Mouse (Mus musculus): ENCODE measurements around the gene Dip2b. TPM values are rescaled to one million over a fixed set of nuclear protein-coding genes. Genes with fewer than 3 reads are reported as not detected.

Gene Dip2b
- polyA plus RNA-seq, 1 experiment from 2014 or later = 14.3 TPM

GRCm38 (mm10) chr15:100112309-100112966, 74.0 kb downstream of the Dip2b start:
- H3K36me3 ChIP-seq = peaks cover 9% of the 10 kb centered on the region
- WGBS = 72% methylated on average over 9 of the region's 9 CpGs
- H3K27me3 ChIP-seq = no peaks in the 10 kb centered on the region
- no peak overlapping the region for H3K4me2 ChIP-seq
- no peak overlapping the region for H3K4me3 ChIP-seq (replicated peaks)
- no peaks in the 10 kb centered on the region for H3K9me3 ChIP-seq
- peaks cover 26% of the 10 kb centered on the region for H3K4me1 ChIP-seq (replicated peaks)
- no peak for ATAC-seq (ENCODE audit: insufficient number of reproducible peaks, insufficient read depth, low FRiP score, low TSS enrichment, low read depth)
- H3K27ac ChIP-seq = no peak overlapping the region
- H3K9ac ChIP-seq (replicated peaks) = no peak overlapping the region

GRCm38 (mm10) chr15:100113343-100114275, 75.1 kb downstream of the Dip2b start:
- peaks cover 21% of the 10 kb centered on the region for H3K36me3 ChIP-seq
- no peaks in the 10 kb centered on the region for H3K9me3 ChIP-seq
- no peak for ATAC-seq (ENCODE audit: insufficient number of reproducible peaks, insufficient read depth, low FRiP score, low TSS enrichment, low read depth)
- H3K27ac ChIP-seq = no peak overlapping the region
- H3K9ac ChIP-seq (replicated peaks) = no peak overlapping the region
- H3K27me3 ChIP-seq = no peaks in the 10 kb centered on the region
- no peak overlapping the region for H3K4me3 ChIP-seq (replicated peaks)
- H3K4me1 ChIP-seq (replicated peaks) = peaks cover 18% of the 10 kb centered on the region
- no peak overlapping the region for H3K4me2 ChIP-seq
- 74% methylated on average over 10 of the region's 10 CpGs for WGBS

GRCm38 (mm10) chr15:100115416-100115815, 77.0 kb downstream of the Dip2b start:
- H3K9me3 ChIP-seq = no peaks in the 10 kb centered on the region
- no peak for ATAC-seq (ENCODE audit: insufficient number of reproducible peaks, insufficient read depth, low FRiP score, low TSS enrichment, low read depth)
- no peak overlapping the region for H3K9ac ChIP-seq (replicated peaks)
- no peak overlapping the region for H3K4me3 ChIP-seq (replicated peaks)
- no peaks in the 10 kb centered on the region for H3K27me3 ChIP-seq
- 91% methylated on average over 3 of the region's 3 CpGs for WGBS
- peaks cover 24% of the 10 kb centered on the region for H3K36me3 ChIP-seq
- no peak overlapping the region for H3K27ac ChIP-seq
- H3K4me2 ChIP-seq = no peak overlapping the region
- peaks cover 18% of the 10 kb centered on the region for H3K4me1 ChIP-seq (replicated peaks)

- Histone ChIP-seq H3K36me3 (peaks cover 24% of the 10 kb centered on the region), H3K27ac (no peak overlapping the region), H3K27me3 (no peaks in the 10 kb centered on the region), H3K4me3 (replicated peaks) (no peak overlapping the region), H3K4me2 (no peak overlapping the region), H3K4me1 (replicated peaks) (peaks cover 18% of the 10 kb centered on the region), H3K9me3 (no peaks in the 10 kb centered on the region), H3K9ac (replicated peaks) (no peak overlapping the region)
- WGBS = 91% methylated on average over 13 of the region's 13 CpGs
- no peak for ATAC-seq (ENCODE audit: insufficient number of reproducible peaks, insufficient read depth, low FRiP score, low TSS enrichment, low read depth)
Observed at GRCm38 (mm10) chr15:100116325-100116724, 77.9 kb downstream of the Dip2b start.

- Histone ChIP-seq H3K27me3 (no peaks in the 10 kb centered on the region), H3K4me1 (replicated peaks) (no peaks in the 10 kb centered on the region), H3K4me3 (replicated peaks) (no peak overlapping the region), H3K9ac (replicated peaks) (no peak overlapping the region), H3K27ac (no peak overlapping the region), H3K4me2 (no peak overlapping the region), H3K9me3 (no peaks in the 10 kb centered on the region), H3K36me3 (peaks cover 24% of the 10 kb centered on the region)
- 81% methylated on average over 6 of the region's 6 CpGs for WGBS
- ATAC-seq (ENCODE audit: insufficient number of reproducible peaks, insufficient read depth, low FRiP score, low TSS enrichment, low read depth) = no peak
Observed at GRCm38 (mm10) chr15:100119225-100119788, 80.8 kb downstream of the Dip2b start.

- WGBS = 87% methylated on average over 6 of the region's 6 CpGs
Observed at GRCm38 (mm10) chr15:100121437-100121836, 83.0 kb downstream of the Dip2b start.

GRCm38 (mm10) chr15:100123867-100124266, 85.4 kb downstream of the Dip2b start:
- Histone ChIP-seq H3K4me1 (replicated peaks) (no peaks in the 10 kb centered on the region), H3K36me3 (0 out of 2 replicates have a peak, but pooled peaks cover under 1% of the 10 kb centered on the region), H3K9me3 (no peaks in the 10 kb centered on the region), H3K4me2 (no peak overlapping the region), H3K27ac (no peak overlapping the region), H3K27me3 (no peaks in the 10 kb centered on the region), H3K9ac (replicated peaks) (no peak overlapping the region), H3K4me3 (replicated peaks) (no peak overlapping the region)
- 61% methylated on average over 5 of the region's 5 CpGs for WGBS
- no peak for ATAC-seq (ENCODE audit: insufficient number of reproducible peaks, insufficient read depth, low FRiP score, low TSS enrichment, low read depth)

More at GRCm38 (mm10) chr15:100121437-100121836, 83.0 kb downstream of the Dip2b start:
- no peak overlapping the region for H3K9ac ChIP-seq (replicated peaks)
- H3K4me1 ChIP-seq (replicated peaks) = no peaks in the 10 kb centered on the region
- no peak overlapping the region for H3K4me3 ChIP-seq (replicated peaks)
- H3K9me3 ChIP-seq = no peaks in the 10 kb centered on the region
- H3K4me2 ChIP-seq = no peak overlapping the region
- peaks cover 20% of the 10 kb centered on the region for H3K36me3 ChIP-seq
- no peak overlapping the region for H3K27ac ChIP-seq
- no peak for ATAC-seq (ENCODE audit: insufficient number of reproducible peaks, insufficient read depth, low FRiP score, low TSS enrichment, low read depth)
- H3K27me3 ChIP-seq = no peaks in the 10 kb centered on the region

- WGBS = 84% methylated on average over 6 of the region's 6 CpGs
- H3K4me1 ChIP-seq (replicated peaks) = peaks cover 5% of the 10 kb centered on the region; the same call in 1 of the 2 replicates
- no peak for ATAC-seq (ENCODE audit: insufficient number of reproducible peaks, insufficient read depth, low FRiP score, low TSS enrichment, low read depth)
- H3K27ac ChIP-seq = no peak overlapping the region
- no peak overlapping the region for H3K9ac ChIP-seq (replicated peaks)
- H3K36me3 ChIP-seq = 0 out of 2 replicates have a peak, but pooled peaks cover 3% of the 10 kb centered on the region
- no peak overlapping the region for H3K4me2 ChIP-seq
- no peak overlapping the region for H3K4me3 ChIP-seq (replicated peaks)
- no peaks in the 10 kb centered on the region for H3K9me3 ChIP-seq
- no peaks in the 10 kb centered on the region for H3K27me3 ChIP-seq
Observed at GRCm38 (mm10) chr15:100125245-100125644, 86.8 kb downstream of the Dip2b start.

- Histone ChIP-seq H3K4me1 (replicated peaks) (peaks cover 5% of the 10 kb centered on the region; the same call in 1 of the 2 replicates), H3K27ac (no peak overlapping the region), H3K4me3 (replicated peaks) (no peak overlapping the region), H3K27me3 (no peaks in the 10 kb centered on the region), H3K4me2 (no peak overlapping the region), H3K36me3 (0 out of 2 replicates have a peak, but pooled peaks cover 4% of the 10 kb centered on the region), H3K9me3 (no peaks in the 10 kb centered on the region), H3K9ac (replicated peaks) (no peak overlapping the region)
- WGBS = 26% methylated on average over 11 of the region's 11 CpGs
- ATAC-seq (ENCODE audit: insufficient number of reproducible peaks, insufficient read depth, low FRiP score, low TSS enrichment, low read depth) = no peak
Observed at GRCm38 (mm10) chr15:100126456-100127107, 88.1 kb downstream of the Dip2b start.

GRCm38 (mm10) chr15:100129151-100129790, 90.8 kb downstream of the Dip2b start:
- H3K9me3 ChIP-seq = no peaks in the 10 kb centered on the region
- ATAC-seq (ENCODE audit: insufficient number of reproducible peaks, insufficient read depth, low FRiP score, low TSS enrichment, low read depth) = no peak
- peaks cover 22% of the 10 kb centered on the region for H3K36me3 ChIP-seq
- 52% methylated on average over 7 of the region's 7 CpGs for WGBS
- H3K27me3 ChIP-seq = no peaks in the 10 kb centered on the region
- H3K4me3 ChIP-seq (replicated peaks) = no peak overlapping the region
- no peak overlapping the region for H3K9ac ChIP-seq (replicated peaks)
- no peak overlapping the region for H3K27ac ChIP-seq
- peaks cover 5% of the 10 kb centered on the region; the same call in 1 of the 2 replicates for H3K4me1 ChIP-seq (replicated peaks)
- H3K4me2 ChIP-seq = no peak overlapping the region

Data from limb, embryonic 12.5 days (tissue).